9 mouse cellular contexts compared by ENCODE assay signal in the genomic region with DNA sequence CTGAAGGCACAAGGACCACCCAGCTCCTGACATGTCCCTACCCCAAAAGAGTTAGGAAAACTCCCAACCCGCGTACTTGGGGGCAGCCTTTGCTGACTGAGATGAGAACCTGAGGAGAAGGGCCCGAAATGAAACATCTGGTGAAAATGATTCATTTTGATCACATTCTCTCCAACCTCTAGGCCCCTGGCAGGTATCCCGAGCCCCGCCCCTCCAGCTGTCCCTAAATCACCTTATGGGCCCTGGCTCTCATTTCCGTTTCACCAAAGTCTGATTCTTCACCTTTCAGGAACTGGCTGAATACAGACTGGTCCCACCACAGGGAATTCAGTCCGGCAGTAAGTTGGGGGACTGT. TPM values are rescaled to one million over a fixed set of nuclear protein-coding genes. Genes with fewer than 3 reads are reported as not detected.
DNase-seq lines count a peak whose midpoint lies in the region; ATAC-seq lines count a peak whose summit lies in the region.
"Had no signal": no experiment of that assay in that cellular context is flagged by ENCODE, and none has a peak within 500 bp of the region (broad histone marks: within the 10 kb centered on the region; RNA-seq: fewer than 3 reads in every experiment).

No protein-coding gene starts in this region.

- WGBS in embryonic facial prominence, embryonic 13.5 days, result 15% methylated on average over 7 of the region's 7 CpGs
- WGBS in hindbrain, embryonic 14.5 days, result 24% methylated on average over 7 of the region's 7 CpGs
- 22% methylated on average over 7 of the region's 7 CpGs for WGBS in midbrain, embryonic 16.5 days

- H3K36me3 ChIP-seq in embryonic facial prominence, embryonic 13.5 days, result no peaks in the 10 kb centered on the region
- no peaks in the 10 kb centered on the region for H3K36me3 ChIP-seq in hindbrain, embryonic 14.5 days (replicated peaks; ENCODE audit: control insufficient read depth, insufficient read depth)
- H3K36me3 ChIP-seq in midbrain, embryonic 16.5 days (ENCODE audit: control insufficient read depth, insufficient read depth, low read length), result no peaks in the 10 kb centered on the region

- peak; percentile 28 to 34 for DNase-seq in kidney, postnatal 4 days
- DNase-seq in kidney, postnatal 25 days, result no peak
- no peak for DNase-seq in hindbrain, embryonic 14.5 days (ENCODE audit: low spot score)
- DNase-seq: kidney, adult 11 months; thymus, postnatal 14 days had no signal

- no peaks in the 10 kb centered on the region for H3K9me3 ChIP-seq in embryonic facial prominence, embryonic 13.5 days
- no peaks in the 10 kb centered on the region for H3K9me3 ChIP-seq in hindbrain, embryonic 14.5 days (ENCODE audit: control insufficient read depth, low read length)
- H3K9me3 ChIP-seq in midbrain, embryonic 16.5 days (replicated peaks; ENCODE audit: control insufficient read depth, low read length, poor library complexity, severe bottlenecking), result no peaks in the 10 kb centered on the region

- peak overlapping the region; percentile 65 for H3K4me2 ChIP-seq in embryonic facial prominence, embryonic 13.5 days
- peak overlapping the region; percentile 49 for H3K4me2 ChIP-seq in hindbrain, embryonic 14.5 days (replicated peaks)
- peak overlapping the region; percentile 64 for H3K4me2 ChIP-seq in midbrain, embryonic 16.5 days (ENCODE audit: low read length)

- no peak overlapping the region for H3K27ac ChIP-seq in embryonic facial prominence, embryonic 13.5 days
- H3K27ac ChIP-seq in hindbrain, embryonic 14.5 days, result no peak overlapping the region
- H3K27ac ChIP-seq in midbrain, embryonic 16.5 days (ENCODE audit: low read length), result no peak overlapping the region

- peaks cover 10% of the 10 kb centered on the region; the same call in 1 of the 2 replicates for H3K4me1 ChIP-seq in embryonic facial prominence, embryonic 13.5 days
- H3K4me1 ChIP-seq in hindbrain, embryonic 14.5 days (replicated peaks; ENCODE audit: control insufficient read depth, insufficient read depth, low read length), result peaks cover 9% of the 10 kb centered on the region; the same call in 1 of the 2 replicates
- peaks cover 2% of the 10 kb centered on the region; the same call in 1 of the 2 replicates for H3K4me1 ChIP-seq in midbrain, embryonic 16.5 days (ENCODE audit: control insufficient read depth, insufficient read depth, low read length)

- peak overlapping the region; percentile 55; the same call in 1 of the 2 replicates for H3K9ac ChIP-seq in embryonic facial prominence, embryonic 13.5 days
- H3K9ac ChIP-seq in hindbrain, embryonic 14.5 days, result no peak overlapping the region
- H3K9ac ChIP-seq in midbrain, embryonic 16.5 days (ENCODE audit: low read depth, low read length), result no peak overlapping the region

- no peak for ATAC-seq in embryonic facial prominence, embryonic 13.5 days (ENCODE audit: insufficient number of reproducible peaks, insufficient read depth, low FRiP score, low TSS enrichment, low read depth)
- ATAC-seq in hindbrain, embryonic 14.5 days (ENCODE audit: low FRiP score), result no peak
- no peak for ATAC-seq in midbrain, embryonic 16.5 days
- ATAC-seq in erythroid progenitor cell, adult 5-6 weeks (replicated peaks; ENCODE audit: low FRiP score, poor library complexity, severe bottlenecking), result no peak
- ATAC-seq in megakaryocyte progenitor cell, adult 5-6 weeks (replicated peaks; ENCODE audit: poor library complexity), result no peak

- peak overlapping the region; percentile 40 for H3K4me3 ChIP-seq in embryonic facial prominence, embryonic 13.5 days
- H3K4me3 ChIP-seq in hindbrain, embryonic 14.5 days (replicated peaks; ENCODE audit: low read length), result peak overlapping the region; percentile 17
- H3K4me3 ChIP-seq in midbrain, embryonic 16.5 days (ENCODE audit: low read depth, low read length), result no peak overlapping the region

- peaks cover 14% of the 10 kb centered on the region for H3K27me3 ChIP-seq in embryonic facial prominence, embryonic 13.5 days
- H3K27me3 ChIP-seq in hindbrain, embryonic 14.5 days (ENCODE audit: control insufficient read depth, insufficient read depth, low read length), result no peaks in the 10 kb centered on the region
- no peaks in the 10 kb centered on the region for H3K27me3 ChIP-seq in midbrain, embryonic 16.5 days (ENCODE audit: control insufficient read depth, insufficient read depth, low read depth, low read length)

RNA-seq across cellular contexts. Expression of a gene that starts 25.8 kb away (rescaled TPM):
- polyA plus RNA-seq in embryonic facial prominence, embryonic 13.5 days (2015; fragmentation: Nextera tagmentation; extraction: Ambion mirVana), result 0.27 and 0.37 TPM in 2 replicates
- 0.11 and 0.23 TPM in 2 replicates for polyA plus RNA-seq in hindbrain, embryonic 14.5 days (2014; fragmentation: Nextera tagmentation; extraction: Ambion mirVana)
- 0.17 TPM in 1 of 2 replicates, not detected in the other for polyA plus RNA-seq in midbrain, embryonic 16.5 days (2015; fragmentation: Nextera tagmentation; extraction: Ambion mirVana)
- 1.4 and 6.7 TPM in 2 replicates for total RNA-seq in erythroid progenitor cell, adult 5-6 weeks (2015; ENCODE audit: low replicate concordance)
- total RNA-seq in erythroid progenitor cell, adult 5-6 weeks (2017; ENCODE audit: low replicate concordance), result 0.39 and 0.76 TPM in 2 replicates
- total RNA-seq in megakaryocyte progenitor cell, adult 5-6 weeks (2015), result 19.4 and 20.5 TPM in 2 replicates
- total RNA-seq in megakaryocyte progenitor cell, adult 5-6 weeks (2017), result 20.2 and 27.3 TPM in 2 replicates

RNA-seq across cellular contexts. Expression of a gene that starts 31.0 kb away (rescaled TPM):
- polyA plus RNA-seq in embryonic facial prominence, embryonic 13.5 days (2015; fragmentation: Nextera tagmentation; extraction: Ambion mirVana), result 75.3 and 84.7 TPM in 2 replicates
- 92.9 and 102 TPM in 2 replicates for polyA plus RNA-seq in hindbrain, embryonic 14.5 days (2014; fragmentation: Nextera tagmentation; extraction: Ambion mirVana)
- polyA plus RNA-seq in midbrain, embryonic 16.5 days (2015; fragmentation: Nextera tagmentation; extraction: Ambion mirVana), result 78.6 and 91.2 TPM in 2 replicates
- 19.8 and 21.0 TPM in 2 replicates for total RNA-seq in erythroid progenitor cell, adult 5-6 weeks (2015; ENCODE audit: low replicate concordance)
- total RNA-seq in erythroid progenitor cell, adult 5-6 weeks (2017; ENCODE audit: low replicate concordance), result 11.3 and 16.6 TPM in 2 replicates
- 57.1 and 66.3 TPM in 2 replicates for total RNA-seq in megakaryocyte progenitor cell, adult 5-6 weeks (2015)
- total RNA-seq in megakaryocyte progenitor cell, adult 5-6 weeks (2017), result 32.4 and 37.9 TPM in 2 replicates

Comparison
In these comparisons a context has a peak if more than half of its experiments do, and no peak if none do; other contexts are left out.
1. DNase-seq: peak in kidney, postnatal 4 days (2 of 2); none in kidney, postnatal 25 days (0 of 2) and hindbrain, embryonic 14.5 days (single experiment).
2. Peak in every context shown above with its lines, with median percentiles within 50 percentile points of each other: H3K4me2 ChIP-seq.